ENCODE assay signal across 12 mouse cellular contexts in the genomic region with DNA sequence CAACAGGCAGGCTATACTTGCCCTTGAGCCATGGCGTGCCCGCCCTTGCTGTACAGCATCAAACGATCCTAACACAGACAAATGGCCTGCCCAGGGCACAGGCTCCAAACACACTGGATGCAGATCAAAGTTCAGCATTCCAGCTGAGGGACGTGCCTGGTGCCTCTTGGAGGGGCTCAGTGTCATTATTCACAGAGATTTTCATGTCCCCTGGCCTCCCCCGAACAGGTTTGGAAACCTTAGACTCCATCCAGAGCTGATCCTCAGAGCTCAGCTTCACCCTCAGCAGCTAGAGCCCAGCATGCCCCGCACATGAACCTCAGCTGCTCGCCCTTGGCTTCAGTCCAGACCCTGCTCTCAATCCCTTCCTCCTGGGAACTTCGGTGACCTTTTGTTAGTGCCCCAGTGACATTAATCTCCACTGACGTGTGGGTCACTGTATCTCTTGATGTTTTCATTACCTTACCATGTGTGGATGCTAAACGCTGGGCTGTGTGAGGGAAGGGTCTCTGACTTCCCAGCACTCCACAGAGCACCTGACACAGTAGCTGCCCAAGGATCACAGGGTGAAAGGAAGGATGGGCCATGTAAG. TPM values are rescaled to one million over a fixed set of nuclear protein-coding genes. Genes with fewer than 3 reads are reported as not detected.
DNase-seq lines count a peak whose midpoint lies in the region; ATAC-seq lines count a peak whose summit lies in the region.
"Had no signal": no experiment of that assay in that cellular context is flagged by ENCODE, and none has a peak within 500 bp of the region (broad histone marks: within the 10 kb centered on the region; RNA-seq: fewer than 3 reads in every experiment).

No protein-coding gene starts in this region.

- ATAC-seq in embryonic facial prominence, embryonic 12.5 days (ENCODE audit: insufficient number of reproducible peaks, insufficient read depth, low FRiP score, low TSS enrichment) = peak; percentile 71
- ATAC-seq in megakaryocyte progenitor cell, adult 5-6 weeks (replicated peaks; ENCODE audit: poor library complexity) = no peak
- ATAC-seq: inflammation-experienced regulatory T-cells, adult 6 months had no signal

- DNase-seq in gastrocnemius, postnatal 10 days = peak; percentile 45
- DNase-seq in gastrocnemius, adult 18-20 months (ENCODE audit: low spot score) = no peak
- DNase-seq in Muller cell, postnatal 12 days (ENCODE audit: inconsistent ontology term) = peak; percentile 54
- DNase-seq in kidney, postnatal 36 days = peak; percentile 63 to 69
- no peak for DNase-seq in spleen, adult 12 weeks (ENCODE audit: low spot score)
- DNase-seq in cerebellum, postnatal 14 days = no peak
- DNase-seq: cerebellum, adult 18-20 months; right cerebral cortex, postnatal 4 days had no signal

- H3K4me3 ChIP-seq in embryonic facial prominence, embryonic 12.5 days = no peak overlapping the region
- H3K4me3 ChIP-seq: midbrain, embryonic 12.5 days had no signal

- peaks cover 8% of the 10 kb centered on the region for H3K4me1 ChIP-seq in embryonic facial prominence, embryonic 12.5 days

- 34% methylated on average over 10 of the region's 10 CpGs for WGBS in embryonic facial prominence, embryonic 12.5 days

- no peaks in the 10 kb centered on the region for H3K27me3 ChIP-seq in embryonic facial prominence, embryonic 12.5 days
- H3K27me3 ChIP-seq: midbrain, embryonic 12.5 days had no signal

- H3K9me3 ChIP-seq in embryonic facial prominence, embryonic 12.5 days = no peaks in the 10 kb centered on the region
- H3K9me3 ChIP-seq: midbrain, embryonic 12.5 days had no signal

- no peaks in the 10 kb centered on the region for H3K36me3 ChIP-seq in embryonic facial prominence, embryonic 12.5 days
- H3K36me3 ChIP-seq: midbrain, embryonic 12.5 days had no signal

- no peak overlapping the region for H3K27ac ChIP-seq in embryonic facial prominence, embryonic 12.5 days
- H3K27ac ChIP-seq: midbrain, embryonic 12.5 days had no signal

- H3K9ac ChIP-seq in embryonic facial prominence, embryonic 12.5 days = no peak overlapping the region
- H3K9ac ChIP-seq: midbrain, embryonic 12.5 days had no signal

- H3K4me2 ChIP-seq in embryonic facial prominence, embryonic 12.5 days (replicated peaks) = no peak overlapping the region
- H3K4me2 ChIP-seq: midbrain, embryonic 12.5 days had no signal

RNA-seq across cellular contexts. Expression of gene Ephx1, which starts 20.1 kb away (rescaled TPM):
- 10 to 100 TPM; 15.8 to 17.6 TPM for total RNA-seq in gastrocnemius, postnatal 10 days (2021)
- total RNA-seq in gastrocnemius, adult 18-20 months (2021) = 10 to 100 TPM; 13.0 to 16.0 TPM
- polyA plus RNA-seq in embryonic facial prominence, embryonic 12.5 days (2016; fragmentation: Nextera tagmentation; extraction: Ambion mirVana) = 1.5 and 2.6 TPM in 2 replicates
- 0.68 and 2.0 TPM in 2 replicates for total RNA-seq in megakaryocyte progenitor cell, adult 5-6 weeks (2015)
- total RNA-seq in megakaryocyte progenitor cell, adult 5-6 weeks (2017) = 0.88 and 1.1 TPM in 2 replicates

RNA-seq across cellular contexts. Expression of gene 9130409I23Rik, which starts 50.4 kb away (rescaled TPM):
- total RNA-seq in gastrocnemius, postnatal 10 days (2021) = not detected
- total RNA-seq in gastrocnemius, adult 18-20 months (2021) = not detected
- not detected in 2 replicates for polyA plus RNA-seq in embryonic facial prominence, embryonic 12.5 days (2016; fragmentation: Nextera tagmentation; extraction: Ambion mirVana)
- total RNA-seq in megakaryocyte progenitor cell, adult 5-6 weeks (2015) = not detected in 2 replicates
- not detected in 2 replicates for total RNA-seq in megakaryocyte progenitor cell, adult 5-6 weeks (2017)
- polyA plus RNA-seq: inflammation-experienced regulatory T-cells, adult 6 months; midbrain, embryonic 12.5 days had no signal

RNA-seq across cellular contexts. Expression of gene Tmem63a, which starts 58.5 kb away (rescaled TPM):
- total RNA-seq in gastrocnemius, postnatal 10 days (2021) = 10 to 100 TPM; 13.2 to 16.2 TPM
- total RNA-seq in gastrocnemius, adult 18-20 months (2021) = 10 to 100 TPM; 14.5 to 15.6 TPM
- polyA plus RNA-seq in embryonic facial prominence, embryonic 12.5 days (2016; fragmentation: Nextera tagmentation; extraction: Ambion mirVana) = 8.8 and 8.9 TPM in 2 replicates
- total RNA-seq in megakaryocyte progenitor cell, adult 5-6 weeks (2015) = 15.0 and 15.6 TPM in 2 replicates
- total RNA-seq in megakaryocyte progenitor cell, adult 5-6 weeks (2017) = 16.5 and 16.8 TPM in 2 replicates

Comparison
In these comparisons a context has a peak if more than half of its experiments do, and no peak if none do; other contexts are left out.
1. DNase-seq: peak in gastrocnemius, postnatal 10 days (single experiment), Muller cell, postnatal 12 days (single experiment) and kidney, postnatal 36 days (2 of 2); none in gastrocnemius, adult 18-20 months (single experiment), spleen, adult 12 weeks (single experiment) and cerebellum, postnatal 14 days (0 of 2).
2. RNA of gene Ephx1, which starts 20.1 kb away (total RNA-seq): 15.8 to 17.6 TPM in gastrocnemius, postnatal 10 days and 13.0 to 16.0 TPM in gastrocnemius, adult 18-20 months; 0.68 to 2.0 TPM in megakaryocyte progenitor cell, adult 5-6 weeks; every median in the first group is over 4 times any median in the second.